Mouse (Mus musculus): Measurements from ENCODE around the gene Zswim3.

- no peak for TF ChIP-seq POLR2A (IDR thresholded peaks at IDR 0.05; ENCODE audit: borderline replicate concordance, insufficient read depth, low read length)
- TF ChIP-seq CTCF (IDR thresholded peaks at IDR 0.05; ENCODE audit: borderline replicate concordance, insufficient read depth, low read depth, low read length) = no peak
Observed at GRCm38 (mm10) chr2:164784869-164785420, 20.0 kb upstream of the Zswim3 start.

Data from cerebellum, adult 2 months (tissue).